Mouse (Mus musculus) megakaryocyte, embryonic 14.5 days (primary cell): Measurements from ENCODE around the gene Slc7a1. TPM values are rescaled to one million over a fixed set of nuclear protein-coding genes. Genes with fewer than 3 reads are reported as not detected.

Experiments
- H3K27me3 ChIP-seq: replicated peaks from 2 replicates; pipeline ENCODE3; 2012; ENCODE audit warnings: inconsistent platforms
- H3K36me3 ChIP-seq: replicated peaks from 2 replicates; pipeline ENCODE3; 2012; ENCODE audit warnings: low read length, inconsistent platforms, mixed read lengths
- H3K4me1 ChIP-seq: 2 replicates; pipeline ENCODE4 v1.6.1; 2012; ENCODE audit warnings: inconsistent platforms
- H3K4me3 ChIP-seq: replicated peaks from 2 replicates; pipeline ENCODE3; 2012; ENCODE audit warnings: moderate library complexity, mild to moderate bottlenecking, inconsistent platforms
- H3K9me3 ChIP-seq: 2 replicates; pipeline ENCODE4 v1.6.1; 2012; ENCODE audit warnings: inconsistent platforms
- FLI1 ChIP-seq: IDR thresholded peaks from 2 replicates; pipeline ENCODE4 v1.6.1; 2012; ENCODE audit warnings: low read length, inconsistent platforms, mixed read lengths
- GATA1 ChIP-seq: IDR thresholded peaks from 3 replicates; pipeline ENCODE4 v1.6.1; 2012; ENCODE audit warnings: mixed read lengths, low read length, inconsistent platforms, borderline replicate concordance
- polyA plus RNA-seq: library from polyadenylated mRNA; stranded (reverse); fragments of >175 nt; gene quantifications from 2 replicates; pipeline ENCODE4 v1.2.3, GENCODE M21; 2012; ENCODE audit warnings: low replicate concordance; ENCODE audit not compliant: insufficient read depth

Gene Slc7a1
- polyA plus RNA-seq, 1 experiment: 4.9 TPM

DNA sequence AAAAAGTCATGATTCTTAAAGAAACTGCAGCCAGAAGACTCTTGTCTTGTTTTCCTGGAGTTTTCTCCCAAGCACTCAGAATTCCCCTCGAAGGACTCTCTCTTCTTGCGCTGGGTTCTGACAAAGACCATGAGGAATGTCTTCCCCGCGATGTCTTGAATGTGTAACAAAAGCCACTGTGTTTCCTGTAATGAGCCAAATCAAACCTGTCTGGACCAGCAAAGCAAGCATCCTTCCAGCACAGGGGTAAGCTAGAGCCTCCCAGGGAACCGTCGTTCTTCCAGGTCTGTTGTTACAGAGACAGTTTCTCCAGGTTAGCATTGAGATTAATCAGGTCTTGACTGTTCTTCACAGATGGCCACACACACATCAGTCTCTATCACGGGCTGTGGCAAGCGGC lies 121.5 kb downstream of the Slc7a1 start:
- Histone ChIP-seq H3K9me3 (peaks cover 52% of the 10 kb centered on the region), H3K27me3 (no peaks in the 10 kb centered on the region), H3K36me3 (no peaks in the 10 kb centered on the region), H3K4me3 (no peak overlapping the region), H3K4me1 (no peaks in the 10 kb centered on the region)
- TF ChIP-seq GATA1: no peak
- no peak for TF ChIP-seq FLI1

Other genes with a start within 250 kb of the Slc7a1 start
- gene Ubl3, start 152.9 kb upstream of the Slc7a1 start, polyA plus RNA-seq: 6.1 and 9.4 TPM in 2 replicates